Mouse (Mus musculus) adrenal gland, adult 2 months (tissue): Measurements from ENCODE around the gene Rbm5. TPM values are rescaled to one million over a fixed set of nuclear protein-coding genes. Genes with fewer than 3 reads are reported as not detected.

ENCODE experiments used
- DNase-seq: peaks from one replicate; pipeline ENCODE4 v3.0.0; 2021
- long read RNA-seq: library from polyadenylated mRNA; stranded (forward); transcript quantifications from one replicate; pipeline ENCODE4 v2.0.0, GENCODE M21; 2021
- polyA plus RNA-seq: library from polyadenylated mRNA; depleted of rRNA; stranded (reverse); fragments of >200 nt; gene quantifications from 2 replicates; pipeline ENCODE4 v1.2.3, GENCODE M21; 2012; rRNA removed
- total RNA-seq, 2 experiments: library from RNA; stranded (reverse); gene quantifications; 2 replicates each; pipeline ENCODE4 v1.2.3; 2021

Gene Rbm5
- total RNA-seq = 100 to 1,000 TPM in 1 of 2 experiments, 10 to 100 TPM in 1; 67.1 to 124 TPM
- polyA plus RNA-seq = 61.7 and 67.8 TPM in 2 replicates
- long read RNA-seq, transcript Rbm5-214 (25 exons, 3,205 nt) = major isoform, 18 of 33 reads
- long read RNA-seq, transcript Rbm5-210 (24 exons, 2,986 nt) = minor isoform, 7 of 33 reads
- long read RNA-seq, partial matches to known transcripts = 6 of 33 reads
- long read RNA-seq, other reads (novel, unspliced or antisense) = 1 of 33 reads

- peak; percentile 96 for DNase-seq
Observed at GRCm38 (mm10) chr9:107770374-107771290, at the start of gene Rbm5. Gene Rbm5 (minus strand): TSS chr9:107770996.

GRCm38 (mm10) chr9:107812132-107812531 lies 41.3 kb upstream of the Rbm5 start:
- DNase-seq = no peak

DNA sequence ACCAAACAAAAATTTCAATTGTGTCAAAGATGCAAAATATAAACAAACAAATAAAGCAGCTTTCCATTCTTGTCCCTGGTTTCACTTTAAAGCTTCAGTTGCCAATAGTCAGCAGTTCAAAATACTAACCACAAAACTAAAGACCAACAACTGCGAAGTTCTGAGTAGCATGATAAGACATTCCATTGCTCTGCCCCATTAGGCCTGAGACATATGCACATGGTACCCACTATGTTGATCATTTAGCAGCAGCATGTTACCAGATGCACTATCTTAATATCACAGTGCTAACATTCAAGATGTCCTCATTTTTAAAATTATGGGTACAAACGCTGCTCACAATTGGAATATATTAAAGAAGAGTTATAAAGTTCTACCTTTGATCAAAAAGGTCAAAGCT lies 40.2 kb upstream of the Rbm5 start:
- DNase-seq = no peak

GRCm38 (mm10) chr9:107791714-107792113 lies 20.9 kb upstream of the Rbm5 start:
- no peak for DNase-seq

- no peak for DNase-seq
Observed at GRCm38 (mm10) chr9:107782536-107783203, 11.9 kb upstream of the Rbm5 start.

DNA sequence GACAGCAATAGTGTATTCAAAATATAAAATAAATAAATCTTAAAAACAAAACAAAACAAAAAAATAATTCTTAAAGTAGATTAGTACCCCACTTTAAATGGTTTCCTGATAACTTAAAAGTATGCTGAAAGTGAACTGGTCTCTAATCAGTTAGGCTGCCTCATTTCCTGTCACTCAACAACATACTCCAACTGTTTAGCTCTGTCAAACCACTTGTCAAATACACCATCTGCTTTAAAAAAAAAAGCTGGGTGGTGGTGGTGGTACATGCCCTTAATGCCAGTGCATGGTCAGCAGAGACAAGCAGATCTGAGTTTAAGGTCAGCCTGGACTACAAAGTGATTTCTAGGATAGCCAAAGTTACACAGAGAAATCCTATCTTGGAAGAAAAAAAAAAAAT lies 6.0 kb upstream of the Rbm5 start:
- no peak for DNase-seq

GRCm38 (mm10) chr9:107774411-107774810 lies 3.6 kb upstream of the Rbm5 start:
- no peak for DNase-seq

DNA sequence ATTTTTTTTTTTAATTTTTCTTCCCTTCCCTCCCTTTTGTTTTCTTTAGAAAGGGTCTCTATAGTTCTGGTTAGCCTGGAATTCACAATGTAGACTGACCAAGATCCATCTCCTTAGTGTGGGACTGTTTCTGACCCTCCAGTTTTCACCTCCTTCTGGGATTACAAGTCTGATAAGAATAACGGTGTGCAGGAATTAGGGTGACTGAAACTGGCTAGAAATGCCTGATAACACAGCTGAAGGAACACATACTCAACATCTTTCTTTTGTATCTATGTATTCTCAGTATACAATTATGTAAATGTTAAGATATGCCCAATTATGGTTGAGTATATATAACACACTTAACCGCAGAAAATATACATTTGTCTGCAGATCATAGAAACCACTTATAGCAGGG lies 986 bp upstream of the Rbm5 start:
- no peak for DNase-seq

DNA sequence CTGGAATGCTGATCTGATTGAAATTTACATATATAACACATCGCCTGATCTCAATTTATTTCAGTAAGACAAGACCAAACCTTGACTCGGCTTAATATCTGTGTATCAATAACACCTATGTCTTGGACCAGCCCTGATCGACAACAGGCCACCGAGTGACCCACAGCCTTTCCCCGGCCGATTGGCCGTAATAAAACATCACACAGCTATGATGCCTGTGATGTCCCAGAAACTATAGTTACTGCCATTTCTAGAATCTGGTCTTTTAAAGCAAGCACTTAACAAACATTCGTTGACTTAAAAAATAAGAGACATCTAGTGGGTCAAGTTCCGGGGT lies 791 bp downstream of the Rbm5 start:
- DNase-seq = peak; percentile 20

- no peak for DNase-seq
Observed at GRCm38 (mm10) chr9:107769445-107770000, 1.3 kb downstream of the Rbm5 start.

DNA sequence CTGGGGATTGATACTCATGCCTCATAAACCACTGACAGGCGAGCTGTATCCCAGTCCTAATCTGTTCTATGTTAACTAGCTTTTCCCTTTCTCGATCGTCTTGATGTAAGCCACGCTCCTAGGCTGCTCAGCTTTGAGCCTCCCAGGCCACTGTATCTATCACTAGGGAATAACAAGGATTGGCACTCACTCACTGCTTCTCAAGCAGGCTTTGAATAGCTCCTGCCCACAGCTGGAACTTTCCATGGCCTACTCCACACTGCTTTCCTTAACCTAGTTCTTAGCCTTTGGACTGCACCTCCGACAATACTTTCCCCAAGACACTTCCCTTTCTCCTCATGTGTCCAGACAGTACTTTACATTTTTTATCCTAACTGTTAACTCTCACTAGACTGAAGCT lies 1.9 kb downstream of the Rbm5 start:
- DNase-seq = peak; percentile 22

DNA sequence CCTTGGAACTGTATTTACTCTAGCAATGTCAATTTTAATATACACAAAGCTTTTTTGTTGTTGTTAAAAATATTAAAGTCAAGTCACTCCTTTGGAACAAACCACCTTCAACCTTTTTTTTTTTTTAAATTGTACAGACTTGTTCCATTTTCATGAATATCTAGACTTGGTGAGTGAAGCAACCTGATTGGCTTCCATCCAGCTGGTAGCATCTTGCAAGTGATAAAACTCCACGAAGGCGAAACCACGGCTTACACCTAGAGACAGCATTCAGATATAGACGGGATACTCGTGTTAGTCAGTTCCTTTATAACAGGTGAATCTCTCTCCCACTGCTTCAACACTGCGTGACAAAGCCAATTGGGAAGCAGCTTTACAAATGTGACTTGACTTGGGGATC lies 11.2 kb downstream of the Rbm5 start:
- DNase-seq = no peak

DNA sequence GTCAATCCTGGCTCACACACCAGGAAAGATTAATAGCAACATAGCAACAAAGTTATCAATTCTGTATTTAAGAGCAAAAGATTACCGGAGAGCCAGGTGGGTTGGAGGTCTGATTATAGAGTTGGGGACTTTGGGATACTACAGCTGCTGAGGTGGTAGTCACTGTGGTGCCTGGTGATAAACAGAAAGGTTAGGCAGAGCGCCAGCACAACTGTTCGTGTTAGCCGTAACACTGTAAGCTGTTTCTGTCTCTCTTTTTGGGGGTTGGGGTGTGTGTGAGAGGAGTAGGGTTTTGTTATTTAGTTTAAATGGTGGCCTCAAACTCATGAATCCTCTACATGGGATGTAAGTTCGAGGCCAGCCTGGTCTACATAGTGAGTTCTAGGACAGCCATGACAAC lies 20.4 kb downstream of the Rbm5 start:
- DNase-seq = no peak

GRCm38 (mm10) chr9:107748063-107748462 lies 22.7 kb downstream of the Rbm5 start:
- DNase-seq = no peak

GRCm38 (mm10) chr9:107747310-107747709 lies 23.5 kb downstream of the Rbm5 start:
- no peak for DNase-seq

DNA sequence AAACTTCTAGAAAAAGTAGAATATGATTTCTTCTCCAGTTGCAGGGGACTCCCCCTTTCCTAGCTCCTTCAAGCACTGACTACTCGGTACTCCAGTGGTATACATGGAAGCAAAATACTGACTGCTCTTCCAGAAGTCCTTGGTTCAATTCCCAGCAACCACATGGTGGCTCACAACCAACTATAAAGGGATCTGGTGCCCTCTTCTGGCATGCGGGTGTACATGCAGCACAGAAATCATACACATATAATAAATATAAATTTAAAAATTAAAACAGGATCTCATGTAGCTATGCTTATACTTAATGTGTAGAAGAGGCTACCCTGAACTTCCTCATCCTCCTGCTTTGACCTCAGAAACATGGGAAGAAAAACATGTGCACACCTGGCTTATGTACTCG lies 24.1 kb downstream of the Rbm5 start:
- DNase-seq = no peak

- DNase-seq = no peak
Observed at GRCm38 (mm10) chr9:107744061-107744460, 26.7 kb downstream of the Rbm5 start.

DNA sequence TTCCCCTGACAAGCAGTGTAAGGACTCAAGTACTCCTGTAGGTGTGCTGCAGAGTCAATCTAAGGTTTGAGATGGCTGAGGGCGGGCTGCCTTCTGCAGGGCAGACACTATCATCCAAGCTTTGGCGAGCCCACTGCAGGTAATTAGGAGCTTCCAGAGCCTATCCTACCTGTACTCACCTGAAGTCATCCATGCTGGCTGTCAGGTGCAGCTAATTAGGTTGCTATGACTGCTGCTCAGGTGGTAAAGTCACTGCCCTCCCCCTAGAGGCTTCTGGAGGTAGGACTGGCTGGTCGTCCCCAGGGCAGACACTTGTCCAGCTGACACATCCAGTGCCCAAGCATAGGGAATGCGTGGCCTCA lies 32.0 kb downstream of the Rbm5 start:
- DNase-seq = peak; percentile 49

DNA sequence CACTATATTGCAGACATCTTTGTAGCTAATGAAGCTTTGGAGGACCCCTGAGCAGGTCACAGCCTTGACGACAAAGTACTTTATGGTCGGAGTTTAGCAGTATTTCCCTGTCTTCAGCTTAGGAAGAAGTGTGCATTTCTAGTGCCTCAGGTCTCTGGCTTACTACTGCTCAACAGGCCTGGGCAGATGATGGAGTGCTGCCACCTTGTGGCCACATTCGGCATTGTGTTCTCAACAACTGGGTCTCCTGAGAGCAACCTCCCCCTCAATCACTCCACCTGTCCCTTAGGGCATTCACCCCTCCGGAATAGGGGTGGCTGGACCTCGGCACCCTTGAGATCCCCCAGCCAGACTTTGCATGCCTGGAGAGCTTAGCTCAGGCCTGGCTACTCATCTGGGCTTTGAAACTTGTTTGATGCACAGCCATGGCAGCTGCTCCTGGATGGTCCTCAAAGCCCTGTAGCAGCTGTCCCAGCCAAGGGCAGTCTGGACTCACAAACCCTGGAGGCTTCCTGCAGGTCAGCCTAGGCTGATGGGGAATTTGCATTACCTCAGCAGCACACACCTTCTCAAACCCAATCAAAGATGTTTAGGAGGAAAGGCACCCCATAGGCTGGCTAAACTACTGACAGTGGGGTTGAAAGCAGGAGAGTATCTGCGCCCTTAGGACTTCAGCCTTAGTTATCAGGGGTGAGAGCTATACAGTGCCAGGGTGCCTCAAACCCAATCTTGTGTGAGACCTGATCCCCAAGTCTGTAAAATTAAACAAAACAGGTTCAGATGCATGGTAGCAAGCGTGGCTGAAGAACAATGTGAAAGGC lies 32.6 kb downstream of the Rbm5 start:
- peak; percentile 87 for DNase-seq

DNA sequence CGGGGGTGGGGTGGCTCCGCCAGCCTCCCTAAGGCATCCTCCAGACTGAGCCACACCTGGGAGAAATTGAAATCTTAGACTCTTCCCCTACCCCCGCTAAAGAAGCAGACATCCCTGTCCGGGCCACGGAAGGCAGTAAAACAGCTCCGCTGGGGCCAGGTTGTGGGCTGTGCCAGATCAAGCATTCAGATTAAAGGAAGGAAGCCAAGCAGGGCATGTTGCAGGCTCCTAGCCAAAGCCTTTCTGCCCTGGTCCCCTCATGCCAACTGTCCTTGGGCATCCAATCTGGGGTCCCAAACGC lies 34.7 kb downstream of the Rbm5 start:
- no peak for DNase-seq

DNA sequence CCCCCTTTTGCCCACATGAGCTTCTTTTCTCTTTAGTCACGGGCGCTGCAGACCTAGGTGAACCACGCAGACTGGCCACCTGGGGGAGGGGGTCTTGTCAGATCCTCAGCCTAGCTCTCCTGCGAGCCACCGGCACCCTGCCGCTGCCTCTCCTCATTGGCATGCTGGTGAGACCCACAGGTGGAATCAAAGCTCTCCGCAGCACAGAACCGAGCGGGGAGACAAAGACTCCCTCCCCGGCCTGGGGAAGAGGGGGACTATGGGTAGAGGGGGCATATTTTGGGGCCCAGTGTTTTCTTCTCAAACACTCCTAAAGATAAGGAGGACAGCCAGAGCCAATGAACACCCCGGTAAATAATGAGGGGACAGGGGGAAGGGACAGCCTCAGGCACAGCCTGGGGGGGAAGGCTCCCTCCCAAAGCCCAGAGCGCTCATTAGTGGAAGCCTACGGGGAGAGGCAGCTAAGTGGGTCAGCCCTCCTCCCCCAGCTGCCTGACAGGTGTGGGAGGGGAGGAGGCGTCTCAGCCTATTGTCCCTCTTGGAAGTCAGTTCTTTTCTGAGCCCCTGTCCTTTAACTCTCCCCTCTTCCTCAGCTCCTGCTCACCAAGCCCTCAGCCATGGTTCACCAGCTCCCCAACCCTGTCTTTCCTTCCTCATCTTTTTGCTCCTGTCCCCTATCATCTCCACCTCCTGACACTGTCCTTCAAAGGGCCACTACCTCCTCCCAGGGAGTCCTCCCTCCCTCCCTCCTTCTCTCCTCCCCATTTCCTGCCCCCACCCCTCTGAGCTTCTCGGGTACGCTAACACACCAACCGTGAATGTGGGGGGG lies 35.2 kb downstream of the Rbm5 start:
- no peak for DNase-seq
